Mouse (Mus musculus): ENCODE measurements at regions not wholly inside any gene's neighbourhood (a gene's known extent, or its start where the extent isn't known, plus 50 kb on each side); places are given as distances from the start of the nearest gene placed in this dataset.

- no peak for ATAC-seq (ENCODE audit: low FRiP score, low TSS enrichment)
- H3K9me3 ChIP-seq (ENCODE audit: control insufficient read depth, low read length) = no peaks in the 10 kb centered on the region
- no peak overlapping the region for H3K4me3 ChIP-seq (replicated peaks; ENCODE audit: low read depth, low read length)
- DNase-seq = no peak
- peaks cover 16% of the 10 kb centered on the region for H3K4me1 ChIP-seq (ENCODE audit: control insufficient read depth, insufficient read depth, low read length)
- H3K27ac ChIP-seq (replicated peaks; ENCODE audit: low read depth, low read length) = no peak overlapping the region
- no peak overlapping the region for H3K4me2 ChIP-seq (ENCODE audit: low read length)
- H3K27me3 ChIP-seq (ENCODE audit: control insufficient read depth, insufficient read depth, low read length) = no peaks in the 10 kb centered on the region
- no peak overlapping the region for H3K9ac ChIP-seq (replicated peaks; ENCODE audit: low read length)
- WGBS = 62% methylated on average over 9 of the region's 9 CpGs
- no peaks in the 10 kb centered on the region for H3K36me3 ChIP-seq (ENCODE audit: control insufficient read depth, insufficient read depth, low read length)
Measured at GRCm38 (mm10) chr13:52105989-52106642, 259.6 kb downstream of the Gadd45g start.

GRCm38 (mm10) chr13:52108349-52108921 lies 262.0 kb downstream of the Gadd45g start:
- H3K4me1 ChIP-seq (ENCODE audit: control insufficient read depth, insufficient read depth, low read length) = peaks cover 16% of the 10 kb centered on the region
- H3K27ac ChIP-seq (replicated peaks; ENCODE audit: low read depth, low read length) = peak overlapping the region; percentile 67
- DNase-seq (peak; percentile 71), ATAC-seq (ENCODE audit: low FRiP score, low TSS enrichment) (peak; percentile 57; the same call in 1 of the 2 replicates)
- WGBS = 6% methylated on average over 7 of the region's 8 CpGs
- H3K4me3 ChIP-seq (replicated peaks; ENCODE audit: low read depth, low read length) = no peak overlapping the region
- no peaks in the 10 kb centered on the region for H3K27me3 ChIP-seq (ENCODE audit: control insufficient read depth, insufficient read depth, low read length)
- H3K9ac ChIP-seq (replicated peaks; ENCODE audit: low read length) = no peak overlapping the region
- H3K4me2 ChIP-seq (ENCODE audit: low read length) = peak overlapping the region; percentile 11; the same call in 1 of the 2 replicates
- H3K9me3 ChIP-seq (ENCODE audit: control insufficient read depth, low read length) = no peaks in the 10 kb centered on the region
- no peaks in the 10 kb centered on the region for H3K36me3 ChIP-seq (ENCODE audit: control insufficient read depth, insufficient read depth, low read length)

- Histone ChIP-seq H3K4me2 (ENCODE audit: low read length) (no peak overlapping the region), H3K4me3 (replicated peaks; ENCODE audit: low read depth, low read length) (no peak overlapping the region), H3K9me3 (ENCODE audit: control insufficient read depth, low read length) (no peaks in the 10 kb centered on the region), H3K4me1 (ENCODE audit: control insufficient read depth, insufficient read depth, low read length) (peaks cover 16% of the 10 kb centered on the region), H3K27me3 (ENCODE audit: control insufficient read depth, insufficient read depth, low read length) (no peaks in the 10 kb centered on the region), H3K36me3 (ENCODE audit: control insufficient read depth, insufficient read depth, low read length) (no peaks in the 10 kb centered on the region), H3K9ac (replicated peaks; ENCODE audit: low read length) (no peak overlapping the region), H3K27ac (replicated peaks; ENCODE audit: low read depth, low read length) (peak overlapping the region; percentile 67)
- WGBS = 55% methylated on average over 17 of the region's 17 CpGs
- ATAC-seq (ENCODE audit: low FRiP score, low TSS enrichment) (no peak), DNase-seq (peak; percentile 74)
Measured at GRCm38 (mm10) chr13:52109039-52109759, 262.7 kb downstream of the Gadd45g start.

- ATAC-seq (ENCODE audit: low FRiP score, low TSS enrichment) (no peak), DNase-seq (no peak)
- no peak overlapping the region for H3K27ac ChIP-seq (replicated peaks; ENCODE audit: low read depth, low read length)
- H3K36me3 ChIP-seq (ENCODE audit: control insufficient read depth, insufficient read depth, low read length) = no peaks in the 10 kb centered on the region
- WGBS = 89% methylated on average over 9 of the region's 9 CpGs
- H3K4me2 ChIP-seq (ENCODE audit: low read length) = no peak overlapping the region
- no peak overlapping the region for H3K4me3 ChIP-seq (replicated peaks; ENCODE audit: low read depth, low read length)
- peaks cover 16% of the 10 kb centered on the region for H3K4me1 ChIP-seq (ENCODE audit: control insufficient read depth, insufficient read depth, low read length)
- H3K9ac ChIP-seq (replicated peaks; ENCODE audit: low read length) = no peak overlapping the region
- H3K27me3 ChIP-seq (ENCODE audit: control insufficient read depth, insufficient read depth, low read length) = no peaks in the 10 kb centered on the region
- H3K9me3 ChIP-seq (ENCODE audit: control insufficient read depth, low read length) = no peaks in the 10 kb centered on the region
Measured at GRCm38 (mm10) chr13:52110750-52111149, 264.3 kb downstream of the Gadd45g start.

GRCm38 (mm10) chr13:52113549-52113948 lies 267.1 kb downstream of the Gadd45g start:
- H3K27ac ChIP-seq (replicated peaks; ENCODE audit: low read depth, low read length) = 0 out of 2 replicates have a peak overlapping the region, but pooled peaks have one; percentile 13
- H3K4me3 ChIP-seq (replicated peaks; ENCODE audit: low read depth, low read length) = no peak overlapping the region
- 48% methylated on average over 8 of the region's 8 CpGs for WGBS
- H3K4me2 ChIP-seq (ENCODE audit: low read length) = no peak overlapping the region
- H3K9me3 ChIP-seq (ENCODE audit: control insufficient read depth, low read length) = no peaks in the 10 kb centered on the region
- H3K4me1 ChIP-seq (ENCODE audit: control insufficient read depth, insufficient read depth, low read length) = peaks cover 6% of the 10 kb centered on the region
- H3K27me3 ChIP-seq (ENCODE audit: control insufficient read depth, insufficient read depth, low read length) = no peaks in the 10 kb centered on the region
- DNase-seq (peak; percentile 56), ATAC-seq (ENCODE audit: low FRiP score, low TSS enrichment) (no peak)
- H3K36me3 ChIP-seq (ENCODE audit: control insufficient read depth, insufficient read depth, low read length) = no peaks in the 10 kb centered on the region
- no peak overlapping the region for H3K9ac ChIP-seq (replicated peaks; ENCODE audit: low read length)

GRCm38 (mm10) chr13:52114431-52114830 lies 268.0 kb downstream of the Gadd45g start:
- Histone ChIP-seq H3K4me1 (ENCODE audit: control insufficient read depth, insufficient read depth, low read length) (no peaks in the 10 kb centered on the region; the same call in 1 of the 2 replicates), H3K36me3 (ENCODE audit: control insufficient read depth, insufficient read depth, low read length) (no peaks in the 10 kb centered on the region), H3K4me2 (ENCODE audit: low read length) (no peak overlapping the region), H3K27me3 (ENCODE audit: control insufficient read depth, insufficient read depth, low read length) (no peaks in the 10 kb centered on the region), H3K27ac (replicated peaks; ENCODE audit: low read depth, low read length) (no peak overlapping the region), H3K9me3 (ENCODE audit: control insufficient read depth, low read length) (no peaks in the 10 kb centered on the region), H3K9ac (replicated peaks; ENCODE audit: low read length) (no peak overlapping the region), H3K4me3 (replicated peaks; ENCODE audit: low read depth, low read length) (no peak overlapping the region)
- ATAC-seq (ENCODE audit: low FRiP score, low TSS enrichment) (no peak), DNase-seq (no peak)
- WGBS = 91% methylated on average over 7 of the region's 7 CpGs

- Histone ChIP-seq H3K4me3 (replicated peaks; ENCODE audit: low read depth, low read length) (no peak overlapping the region), H3K36me3 (ENCODE audit: control insufficient read depth, insufficient read depth, low read length) (no peaks in the 10 kb centered on the region), H3K4me1 (ENCODE audit: control insufficient read depth, insufficient read depth, low read length) (no peaks in the 10 kb centered on the region; the same call in 1 of the 2 replicates), H3K27me3 (ENCODE audit: control insufficient read depth, insufficient read depth, low read length) (no peaks in the 10 kb centered on the region), H3K4me2 (ENCODE audit: low read length) (no peak overlapping the region), H3K27ac (replicated peaks; ENCODE audit: low read depth, low read length) (no peak overlapping the region), H3K9ac (replicated peaks; ENCODE audit: low read length) (no peak overlapping the region), H3K9me3 (ENCODE audit: control insufficient read depth, low read length) (no peaks in the 10 kb centered on the region)
- 86% methylated on average over 6 of the region's 6 CpGs for WGBS
- DNase-seq (no peak), ATAC-seq (ENCODE audit: low FRiP score, low TSS enrichment) (no peak)
Measured at GRCm38 (mm10) chr13:52114962-52115361, 268.5 kb downstream of the Gadd45g start.

- ATAC-seq (ENCODE audit: low FRiP score, low TSS enrichment) (no peak), DNase-seq (peak; percentile 15)
- H3K4me2 ChIP-seq (ENCODE audit: low read length) = no peak overlapping the region
- 62% methylated on average over 4 of the region's 4 CpGs for WGBS
- H3K36me3 ChIP-seq (ENCODE audit: control insufficient read depth, insufficient read depth, low read length) = no peaks in the 10 kb centered on the region
- no peaks in the 10 kb centered on the region for H3K27me3 ChIP-seq (ENCODE audit: control insufficient read depth, insufficient read depth, low read length)
- no peak overlapping the region for H3K9ac ChIP-seq (replicated peaks; ENCODE audit: low read length)
- no peaks in the 10 kb centered on the region; the same call in 1 of the 2 replicates for H3K4me1 ChIP-seq (ENCODE audit: control insufficient read depth, insufficient read depth, low read length)
- H3K9me3 ChIP-seq (ENCODE audit: control insufficient read depth, low read length) = no peaks in the 10 kb centered on the region
- H3K27ac ChIP-seq (replicated peaks; ENCODE audit: low read depth, low read length) = 0 out of 2 replicates have a peak overlapping the region, but pooled peaks have one; percentile 26
- H3K4me3 ChIP-seq (replicated peaks; ENCODE audit: low read depth, low read length) = no peak overlapping the region
Measured at GRCm38 (mm10) chr13:52116241-52116640, 269.8 kb downstream of the Gadd45g start.
